Mouse (Mus musculus): Measurements from ENCODE around the gene Ush2a. TPM values are rescaled to one million over a fixed set of nuclear protein-coding genes. Genes with fewer than 3 reads are reported as not detected.

Ush2a gene
- total and polyA plus RNA-seq, 3 experiments: 0.09 to 0.13 TPM; not detected in 1

- H3K4me3 ChIP-seq: peak overlapping the region; percentile 10; the same call in 1 of the 2 replicates
- 7% methylated on average over 8 of the region's 8 CpGs for WGBS
These were observed 399.1 kb downstream of the Ush2a start for GRCm38 (mm10) chr1:188660882-188661281.

GRCm38 (mm10) chr1:188667460-188667859, 405.6 kb downstream of the Ush2a start:
- TF ChIP-seq CTCF (IDR thresholded peaks at IDR 0.05) (no peak), POLR2A (IDR thresholded peaks at IDR 0.05; ENCODE audit: insufficient read depth, low read depth, low read length) (no peak), EP300 (IDR thresholded peaks at IDR 0.05; ENCODE audit: insufficient read depth, low read depth, low read length) (no peak)
- WGBS: 62% methylated on average over 8 of the region's 8 CpGs
- H3K79me2 ChIP-seq (replicated peaks; ENCODE audit: control insufficient read depth, insufficient read depth, low read length): no peaks in the 10 kb centered on the region
- DNase-seq: no peak
- no peak overlapping the region for H3K9ac ChIP-seq (ENCODE audit: low read depth, low read length)
- no peaks in the 10 kb centered on the region for H3K27me3 ChIP-seq (ENCODE audit: control insufficient read depth, insufficient read depth, low read length)
- H3K4me1 ChIP-seq (ENCODE audit: control insufficient read depth, insufficient read depth, low read length): no peaks in the 10 kb centered on the region
- no peak overlapping the region for H3K4me3 ChIP-seq
- H3K27ac ChIP-seq: no peak overlapping the region
- intact Hi-C loops (cut with DNase I): no loop called here
- H3K36me3 ChIP-seq (ENCODE audit: control insufficient read depth, insufficient read depth, low read length): no peaks in the 10 kb centered on the region

More at GRCm38 (mm10) chr1:188660882-188661281, 399.1 kb downstream of the Ush2a start:
- TF ChIP-seq CTCF (IDR thresholded peaks at IDR 0.05) (no peak), EP300 (IDR thresholded peaks at IDR 0.05; ENCODE audit: insufficient read depth, low read depth, low read length) (no peak), POLR2A (IDR thresholded peaks at IDR 0.05; ENCODE audit: insufficient read depth, low read depth, low read length) (no peak)
- Histone ChIP-seq H3K9ac (ENCODE audit: low read depth, low read length) (peak overlapping the region; percentile 41; the same call in 1 of the 2 replicates), H3K27ac (peak overlapping the region; percentile 6), H3K27me3 (ENCODE audit: control insufficient read depth, insufficient read depth, low read length) (no peaks in the 10 kb centered on the region), H3K4me1 (ENCODE audit: control insufficient read depth, insufficient read depth, low read length) (peaks cover 4% of the 10 kb centered on the region), H3K36me3 (ENCODE audit: control insufficient read depth, insufficient read depth, low read length) (no peaks in the 10 kb centered on the region), H3K79me2 (replicated peaks; ENCODE audit: control insufficient read depth, insufficient read depth, low read length) (no peaks in the 10 kb centered on the region)
- peak; percentile 27 to 32 for DNase-seq
- intact Hi-C loops (cut with DNase I): no loop called here

- WGBS: 38% methylated on average over 12 of the region's 12 CpGs
These were observed 406.7 kb downstream of the Ush2a start for GRCm38 (mm10) chr1:188668513-188668912.

DNA sequence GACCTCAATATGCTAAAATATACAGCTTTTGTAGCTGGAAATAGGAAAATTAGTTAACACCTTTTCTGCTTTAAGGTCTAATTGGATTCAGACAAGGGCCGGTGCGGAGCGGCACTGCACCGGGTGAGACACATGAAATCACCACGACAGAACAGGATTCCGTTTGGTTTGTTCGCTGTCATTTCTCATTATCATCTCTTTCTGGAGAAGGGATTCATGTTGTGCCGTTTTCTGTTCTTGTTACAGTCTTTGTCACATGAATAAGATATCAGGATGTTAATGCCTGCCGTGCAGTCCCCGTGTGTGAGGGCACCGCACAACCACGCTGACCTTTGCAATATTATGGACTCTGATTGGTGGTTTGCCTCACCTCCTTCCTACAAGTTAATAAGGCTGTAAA, 411.0 kb downstream of the Ush2a start:
- H3K36me3 ChIP-seq (ENCODE audit: control insufficient read depth, insufficient read depth, low read length): no peaks in the 10 kb centered on the region
- TF ChIP-seq EP300 (IDR thresholded peaks at IDR 0.05; ENCODE audit: insufficient read depth, low read depth, low read length) (no peak), CTCF (IDR thresholded peaks at IDR 0.05) (no peak), POLR2A (IDR thresholded peaks at IDR 0.05; ENCODE audit: insufficient read depth, low read depth, low read length) (no peak)
- H3K9ac ChIP-seq (ENCODE audit: low read depth, low read length): no peak overlapping the region
- no peaks in the 10 kb centered on the region for H3K27me3 ChIP-seq (ENCODE audit: control insufficient read depth, insufficient read depth, low read length)
- no peak for DNase-seq
- H3K27ac ChIP-seq: no peak overlapping the region
- no peak overlapping the region for H3K4me3 ChIP-seq
- intact Hi-C loops (cut with DNase I): no loop called here
- no peaks in the 10 kb centered on the region for H3K79me2 ChIP-seq (replicated peaks; ENCODE audit: control insufficient read depth, insufficient read depth, low read length)
- no peaks in the 10 kb centered on the region; the same call in 1 of the 2 replicates for H3K4me1 ChIP-seq (ENCODE audit: control insufficient read depth, insufficient read depth, low read length)
- WGBS: 92% methylated on average over 12 of the region's 12 CpGs

More at GRCm38 (mm10) chr1:188668513-188668912, 406.7 kb downstream of the Ush2a start:
- H3K79me2 ChIP-seq (replicated peaks; ENCODE audit: control insufficient read depth, insufficient read depth, low read length): no peaks in the 10 kb centered on the region
- H3K4me1 ChIP-seq (ENCODE audit: control insufficient read depth, insufficient read depth, low read length): no peaks in the 10 kb centered on the region
- no peak for TF ChIP-seq EP300 (IDR thresholded peaks at IDR 0.05; ENCODE audit: insufficient read depth, low read depth, low read length)
- TF ChIP-seq POLR2A (IDR thresholded peaks at IDR 0.05; ENCODE audit: insufficient read depth, low read depth, low read length): no peak
- TF ChIP-seq CTCF (IDR thresholded peaks at IDR 0.05): no peak
- H3K27me3 ChIP-seq (ENCODE audit: control insufficient read depth, insufficient read depth, low read length): no peaks in the 10 kb centered on the region
- no peak overlapping the region for H3K4me3 ChIP-seq
- no peak overlapping the region for H3K9ac ChIP-seq (ENCODE audit: low read depth, low read length)
- H3K36me3 ChIP-seq (ENCODE audit: control insufficient read depth, insufficient read depth, low read length): no peaks in the 10 kb centered on the region
- no peak overlapping the region for H3K27ac ChIP-seq
- intact Hi-C loops (cut with DNase I): no loop called here
- no peak for DNase-seq

DNA sequence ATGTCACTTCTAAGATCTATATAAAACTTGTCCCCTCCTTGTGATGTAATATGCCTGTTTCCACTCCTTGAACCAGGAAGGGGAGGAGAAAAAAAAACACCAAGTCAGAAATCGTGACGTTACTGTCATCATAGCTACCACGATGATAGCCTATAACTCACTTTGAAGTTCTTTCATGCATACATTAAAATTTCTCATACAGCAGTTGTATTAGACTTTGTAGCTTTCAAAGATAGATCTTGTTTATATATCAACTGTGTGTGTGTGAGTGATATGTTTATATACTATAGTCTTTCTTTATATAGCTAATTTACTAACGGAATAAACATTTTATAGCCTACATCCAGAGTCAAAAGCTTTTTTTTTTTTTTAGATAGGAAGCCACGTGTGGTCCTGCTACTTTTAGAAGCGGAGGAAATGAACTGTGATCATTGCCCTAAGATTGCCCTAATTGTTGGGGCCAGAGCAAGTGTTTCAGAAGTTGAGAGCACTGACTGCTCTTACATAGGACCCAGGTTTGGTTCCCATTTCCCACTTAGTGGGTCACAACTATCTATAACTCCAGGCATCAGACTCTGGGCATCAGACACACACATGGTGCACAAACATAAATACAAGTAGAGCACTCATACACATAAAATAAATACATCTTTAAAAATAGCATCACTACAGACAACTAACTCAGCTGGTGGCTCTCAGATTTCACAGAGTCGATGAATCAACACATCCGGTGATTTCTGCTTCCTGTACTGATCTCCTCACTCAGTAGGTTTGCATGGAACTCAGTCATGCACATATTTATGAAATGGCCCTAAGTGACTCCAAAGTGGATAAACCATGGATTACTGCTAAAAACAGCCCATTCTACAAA, 413.1 kb downstream of the Ush2a start:
- no peak overlapping the region for H3K4me3 ChIP-seq
- intact Hi-C loops (cut with DNase I): no loop called here
- no peaks in the 10 kb centered on the region for H3K79me2 ChIP-seq (replicated peaks; ENCODE audit: control insufficient read depth, insufficient read depth, low read length)
- no peaks in the 10 kb centered on the region for H3K27me3 ChIP-seq (ENCODE audit: control insufficient read depth, insufficient read depth, low read length)
- no peaks in the 10 kb centered on the region for H3K36me3 ChIP-seq (ENCODE audit: control insufficient read depth, insufficient read depth, low read length)
- H3K27ac ChIP-seq: no peak overlapping the region
- TF ChIP-seq EP300 (IDR thresholded peaks at IDR 0.05; ENCODE audit: insufficient read depth, low read depth, low read length): no peak
- no peak for TF ChIP-seq POLR2A (IDR thresholded peaks at IDR 0.05; ENCODE audit: insufficient read depth, low read depth, low read length)
- no peak for TF ChIP-seq CTCF (IDR thresholded peaks at IDR 0.05)
- DNase-seq: no peak
- H3K4me1 ChIP-seq (ENCODE audit: control insufficient read depth, insufficient read depth, low read length): no peaks in the 10 kb centered on the region; the same call in 1 of the 2 replicates
- 37% methylated on average over 8 of the region's 8 CpGs for WGBS
- no peak overlapping the region for H3K9ac ChIP-seq (ENCODE audit: low read depth, low read length)

GRCm38 (mm10) chr1:188675511-188675863, 413.7 kb downstream of the Ush2a start:
- no peak for DNase-seq
- Histone ChIP-seq H3K9ac (ENCODE audit: low read depth, low read length) (no peak overlapping the region), H3K79me2 (replicated peaks; ENCODE audit: control insufficient read depth, insufficient read depth, low read length) (no peaks in the 10 kb centered on the region), H3K36me3 (ENCODE audit: control insufficient read depth, insufficient read depth, low read length) (no peaks in the 10 kb centered on the region), H3K4me1 (ENCODE audit: control insufficient read depth, insufficient read depth, low read length) (no peaks in the 10 kb centered on the region; the same call in 1 of the 2 replicates), H3K4me3 (no peak overlapping the region), H3K27ac (no peak overlapping the region), H3K27me3 (ENCODE audit: control insufficient read depth, insufficient read depth, low read length) (no peaks in the 10 kb centered on the region)
- 52% methylated on average over 10 of the region's 10 CpGs for WGBS
- intact Hi-C loops (cut with DNase I): no loop called here
- TF ChIP-seq EP300 (IDR thresholded peaks at IDR 0.05; ENCODE audit: insufficient read depth, low read depth, low read length): no peak
- no peak for TF ChIP-seq POLR2A (IDR thresholded peaks at IDR 0.05; ENCODE audit: insufficient read depth, low read depth, low read length)
- no peak for TF ChIP-seq CTCF (IDR thresholded peaks at IDR 0.05)
